Mouse (Mus musculus): ENCODE results near the gene Ski.

- no peak for TF ChIP-seq CTCF (IDR thresholded peaks at IDR 0.05; ENCODE audit: low read depth)
- no peak for TF ChIP-seq EP300 (IDR thresholded peaks at IDR 0.05; ENCODE audit: low read depth)
Measured at GRCm38 (mm10) chr4:155126602-155127372, 95.6 kb downstream of the Ski start.
